In genomic region chr17:45322842-45323241, GRCm38 (mm10) we compare ENCODE assay signal across 11 mouse cellular contexts.
DNase-seq lines count a peak whose midpoint lies in the region; ATAC-seq lines count a peak whose summit lies in the region.
"Had no signal": no experiment of that assay in that cellular context is flagged by ENCODE, and none has a peak within 500 bp of the region (broad histone marks: within the 10 kb centered on the region; RNA-seq: fewer than 3 reads in every experiment).

No protein-coding gene starts in this region.

- no peak for ATAC-seq in cerebellum, adult (ENCODE audit: insufficient number of reproducible peaks, low FRiP score, low TSS enrichment)
- ATAC-seq: intestine, embryonic 16.5 days had no signal

- DNase-seq in cerebellum, postnatal 36 days, result peak; percentile 15 to 28
- DNase-seq in ovary, postnatal 36 days (ENCODE audit: low spot score), result peak; percentile 18
- no peak for DNase-seq in ovary, adult 18-20 months (ENCODE audit: low spot score)
- peak; percentile 20 to 55 for DNase-seq in adrenal gland, postnatal 36 days
- peak; percentile 19 to 57 for DNase-seq in kidney, postnatal 36 days
- DNase-seq in heart, postnatal 14 days, result no peak
- no peak for DNase-seq in thymus, postnatal 25 days
- DNase-seq: layer of hippocampus, postnatal 36 days; midbrain, embryonic 14.5 days had no signal

- intact Hi-C loops in heart, postnatal 14 days (cut with DNase I), result no loop called here

Comparison
In these comparisons a context has a peak if more than half of its experiments do, and no peak if none do; other contexts are left out.
1. DNase-seq: peak in cerebellum, postnatal 36 days (2 of 2), ovary, postnatal 36 days (single experiment), adrenal gland, postnatal 36 days (2 of 2) and kidney, postnatal 36 days (2 of 2); none in ovary, adult 18-20 months (single experiment), heart, postnatal 14 days (0 of 2) and thymus, postnatal 25 days (single experiment).